Mouse (Mus musculus) large intestine, adult 2 months (tissue): ENCODE data around the gene Rras. TPM values are rescaled to one million over a fixed set of nuclear protein-coding genes. Genes with fewer than 3 reads are reported as not detected.

Source experiments
- DNase-seq: peaks from one replicate; pipeline ENCODE4 v3.0.0-alpha.2; 2012; ENCODE audit warnings: low read depth, low spot score
- WGBS: fragments of 180-500 bp; shearing (Covaris S2); methylation state at CpG from one replicate; pipeline ENCODE4 v1.1.7; 2018; 5-methylcytosine and 5-hydroxymethylcytosine counted together
- polyA plus RNA-seq: library from polyadenylated mRNA; depleted of rRNA; stranded (reverse); fragments of >200 nt; gene quantifications from 2 replicates; pipeline ENCODE4 v1.2.3, GENCODE M21; 2012

Rras gene
- polyA plus RNA-seq, 1 experiment: 124 TPM

GRCm38 (mm10) chr7:45048923-45049657, 31.3 kb downstream of the Rras start:
- DNase-seq: no peak
- WGBS: 87% methylated on average over 23 of the region's 23 CpGs

- WGBS: 33% methylated on average over 16 of the region's 16 CpGs
- DNase-seq: no peak
These were observed 33.3 kb downstream of the Rras start for GRCm38 (mm10) chr7:45050945-45051600.

GRCm38 (mm10) chr7:45051601-45051974, 33.8 kb downstream of the Rras start:
- no peak for DNase-seq
- WGBS: 9% methylated on average over 13 of the region's 13 CpGs

GRCm38 (mm10) chr7:45052181-45052861, 34.6 kb downstream of the Rras start:
- under 1% methylated on average over 38 of the region's 38 CpGs for WGBS
- no peak for DNase-seq

DNA sequence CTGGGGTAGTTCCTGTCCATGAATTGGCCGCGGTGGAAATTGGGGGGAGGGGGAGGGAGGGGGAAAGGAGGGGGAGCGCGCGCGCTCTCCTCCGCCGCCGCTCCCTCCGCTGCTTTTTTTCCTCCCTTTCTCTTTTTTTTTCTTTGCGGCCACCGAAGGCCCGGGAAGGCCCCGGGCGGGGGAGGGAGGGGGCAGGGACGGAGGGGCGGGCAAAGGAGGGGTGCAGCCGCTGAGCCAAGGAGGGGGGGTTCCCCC, 35.0 kb downstream of the Rras start, which contains the start of gene Prr12:
Gene Prr12, minus strand, starts transcription at position 20 of the 255 bp plus-strand sequence.
- WGBS: 0% methylated on average over 7 of the region's 18 CpGs
- no peak for DNase-seq

- WGBS: under 1% methylated on average over 44 of the region's 59 CpGs
- DNase-seq: no peak
These were observed 35.6 kb downstream of the Rras start for GRCm38 (mm10) chr7:45053117-45053930.

DNA sequence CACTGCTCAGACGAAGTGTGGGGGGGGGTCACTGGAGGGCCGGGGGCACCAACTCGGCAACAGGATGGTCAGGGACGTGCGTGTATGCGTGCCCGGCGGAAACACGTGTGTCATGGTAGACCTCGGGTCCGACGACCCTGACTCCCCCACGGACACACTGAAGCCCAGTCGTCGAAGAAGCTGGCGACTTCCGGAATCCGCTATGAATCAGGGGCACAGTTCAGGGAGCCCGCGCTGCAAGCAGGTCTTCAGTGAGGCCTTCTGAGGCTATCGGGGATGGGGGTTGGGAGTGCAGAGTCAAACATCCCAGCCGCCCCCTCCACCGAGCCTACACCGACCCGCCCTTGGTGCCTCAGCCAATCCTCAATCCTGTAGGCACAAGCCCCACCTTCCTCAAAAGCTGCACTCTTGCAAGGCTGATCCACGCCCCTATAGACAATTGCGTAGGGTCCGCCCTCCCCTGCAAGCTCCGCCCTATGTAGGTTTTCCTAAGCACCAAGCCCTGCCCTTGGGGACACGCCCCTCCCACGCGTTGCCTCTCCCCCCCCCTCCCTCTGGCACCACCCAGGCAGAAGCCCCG, 36.3 kb downstream of the Rras start:
- peak; percentile 91 for DNase-seq
- under 1% methylated on average over 33 of the region's 33 CpGs for WGBS

DNA sequence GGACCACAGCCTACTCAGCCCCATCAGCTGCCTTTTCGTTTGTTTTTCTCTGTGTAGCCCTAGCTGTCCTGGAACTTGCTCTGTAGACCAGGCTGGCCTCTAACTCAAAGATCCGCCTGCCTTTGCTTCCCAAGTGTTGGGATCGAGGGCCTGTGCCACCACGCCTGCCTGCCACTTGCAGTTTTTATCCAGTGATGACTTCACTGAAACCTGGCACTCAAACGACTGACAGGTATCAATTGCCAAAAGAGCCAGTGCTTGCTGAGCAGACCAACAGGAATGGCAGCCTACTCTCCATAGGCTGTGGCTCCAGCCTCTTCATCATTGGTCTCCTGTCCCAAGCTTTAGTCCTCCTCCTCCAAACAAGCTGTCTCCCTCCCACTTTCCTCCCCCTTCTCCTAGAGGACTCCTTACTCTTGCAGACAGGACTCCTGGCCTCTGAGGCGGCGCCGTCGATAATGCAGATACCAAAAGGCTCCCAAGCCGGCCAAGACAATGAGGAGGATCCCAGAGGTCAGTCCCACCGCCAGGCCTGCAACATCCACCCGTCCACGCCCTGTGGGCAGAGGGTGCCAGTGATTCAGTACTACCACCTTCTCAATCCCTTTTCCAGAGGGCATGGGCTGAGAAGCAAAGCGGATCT, 38.7 kb downstream of the Rras start:
- WGBS: 80% methylated on average over 14 of the region's 14 CpGs
- no peak for DNase-seq

DNA sequence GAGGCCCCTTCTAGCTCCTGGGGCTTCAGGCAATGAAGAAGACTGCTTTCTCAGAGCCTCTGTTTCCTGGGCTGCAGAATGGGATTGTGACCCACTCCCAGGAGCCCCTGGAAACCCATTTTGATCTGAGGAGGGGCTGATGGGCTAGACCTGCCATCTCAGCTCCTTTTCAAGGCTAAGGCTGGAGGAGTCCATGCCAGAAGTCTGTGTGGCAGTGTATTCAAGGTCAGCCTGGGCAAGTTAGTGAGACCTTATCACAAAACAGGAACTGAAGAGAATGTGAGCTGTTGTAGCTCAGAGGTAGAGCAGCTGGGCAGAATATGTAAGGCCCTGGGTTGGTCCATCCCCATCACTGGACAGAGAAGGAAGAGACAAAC, 39.2 kb downstream of the Rras start:
- DNase-seq: no peak

- 89% methylated on average over 10 of the region's 10 CpGs for WGBS
- DNase-seq: no peak
These were observed 41.1 kb downstream of the Rras start for GRCm38 (mm10) chr7:45058607-45059571.

GRCm38 (mm10) chr7:45060632-45061122, 42.9 kb downstream of the Rras start:
- DNase-seq: no peak
- 86% methylated on average over 6 of the region's 6 CpGs for WGBS

DNA sequence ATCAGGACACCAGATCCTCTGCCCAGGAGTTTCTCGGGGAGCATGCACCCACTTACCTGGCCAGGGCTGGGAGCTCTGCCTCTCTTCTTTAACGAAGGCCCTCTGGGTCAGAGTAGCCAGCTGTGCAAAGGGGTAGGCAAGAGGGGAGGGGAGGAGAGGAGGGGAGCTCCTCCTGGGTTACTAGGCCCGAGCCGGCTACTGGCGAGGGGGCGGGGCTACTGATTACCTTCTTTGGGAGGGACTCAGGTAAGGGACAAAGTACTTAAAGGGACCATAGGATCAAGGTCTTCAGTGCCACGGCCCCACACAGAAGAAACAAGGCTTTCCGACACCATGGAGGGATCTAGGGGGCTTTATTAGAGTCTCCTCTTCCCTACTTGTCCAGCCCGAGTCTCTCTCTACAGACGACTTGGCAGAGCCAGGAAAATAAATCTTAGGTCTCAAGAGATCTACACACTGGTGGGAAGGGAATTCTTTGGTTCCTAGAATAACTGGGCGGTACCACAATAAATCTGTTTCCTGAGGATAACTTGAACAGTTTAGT, 43.8 kb downstream of the Rras start:
- WGBS: 7% methylated on average over 11 of the region's 11 CpGs
- DNase-seq: no peak

DNA sequence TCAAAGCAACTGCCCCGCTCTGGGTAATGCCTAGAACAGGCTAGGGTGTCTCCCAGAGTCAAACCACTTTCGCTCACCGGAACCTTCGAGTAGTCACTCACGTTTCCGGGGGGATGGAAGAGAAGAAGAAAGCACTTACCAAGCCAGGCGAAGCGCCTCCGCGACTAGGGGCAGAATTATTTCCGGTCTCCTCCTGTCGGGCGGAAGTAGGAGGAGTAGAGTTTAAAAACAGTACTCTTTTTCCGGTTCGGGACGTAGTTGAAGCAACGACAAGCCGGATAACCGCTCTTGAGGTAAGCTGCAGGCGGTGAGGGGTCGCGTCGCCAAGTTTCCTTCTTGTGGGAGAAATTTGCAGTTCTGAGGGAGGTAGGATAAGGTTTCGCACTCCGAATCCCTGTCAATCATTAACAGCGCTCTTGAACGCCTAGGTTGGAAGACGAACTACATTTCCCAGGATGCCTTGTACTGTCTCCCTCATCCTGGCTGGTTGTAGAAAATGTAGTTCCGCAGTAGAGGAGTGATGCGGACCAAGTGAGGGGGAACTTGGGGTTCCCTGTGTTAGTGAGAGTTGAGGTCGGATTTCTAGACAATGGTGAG, 44.6 kb downstream of the Rras start, which contains the start of the genes Nosip and Prrg2:
Gene Nosip, plus strand, starts transcription at position 191 of the 597 bp plus-strand sequence.
Gene Prrg2, minus strand, starts transcription at position 439 of the 597 bp plus-strand sequence.
- DNase-seq: peak; percentile 99
- under 1% methylated on average over 31 of the region's 31 CpGs for WGBS

DNA sequence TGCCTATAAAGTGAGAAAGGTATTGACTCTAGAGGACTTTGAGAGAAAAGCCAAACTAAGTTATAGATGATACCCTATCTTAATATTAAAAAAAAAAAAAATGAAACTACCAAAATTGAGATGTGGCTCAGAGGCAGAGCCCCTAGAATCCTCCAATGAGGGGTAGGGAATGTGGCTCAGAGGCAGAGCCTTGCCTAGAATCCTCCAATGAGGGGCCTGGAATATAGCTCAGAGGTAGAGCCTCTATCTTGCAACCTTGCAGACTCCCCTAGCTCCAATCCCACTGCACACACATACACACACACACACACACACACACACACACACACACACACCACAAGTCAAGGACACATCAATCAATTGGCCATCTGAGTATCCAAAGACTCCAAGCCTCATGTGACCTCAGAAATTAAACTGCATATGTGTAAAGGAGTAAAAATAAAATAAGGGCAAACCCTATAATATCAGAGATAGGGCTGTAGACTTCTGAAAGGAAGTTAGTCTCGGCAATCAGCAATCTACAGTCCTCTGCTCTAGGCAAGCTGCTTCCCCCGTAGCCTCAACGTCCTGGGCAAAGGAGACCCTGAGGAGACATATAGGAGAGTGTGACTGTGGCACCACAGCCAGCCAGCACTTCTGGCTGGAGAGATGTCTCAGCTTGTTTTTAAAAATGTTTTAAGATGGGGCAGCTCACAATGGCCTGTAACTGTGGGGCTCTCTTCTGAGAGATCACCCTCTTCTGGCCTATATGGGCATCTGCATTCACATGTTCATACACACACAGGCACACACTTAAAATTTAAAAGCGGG, 49.6 kb downstream of the Rras start:
- WGBS: 89% methylated on average over 4 of the region's 4 CpGs
- DNase-seq: no peak

- no peak for DNase-seq
- 12% methylated on average over 5 of the region's 5 CpGs for WGBS
These were observed 50.2 kb downstream of the Rras start for GRCm38 (mm10) chr7:45068000-45068318.

- 89% methylated on average over 2 of the region's 2 CpGs for WGBS
- DNase-seq: no peak
These were observed 51.9 kb downstream of the Rras start for GRCm38 (mm10) chr7:45069671-45070070.
